Comparison of ENCODE assay signal across 8 mouse cellular contexts in the genomic region with DNA sequence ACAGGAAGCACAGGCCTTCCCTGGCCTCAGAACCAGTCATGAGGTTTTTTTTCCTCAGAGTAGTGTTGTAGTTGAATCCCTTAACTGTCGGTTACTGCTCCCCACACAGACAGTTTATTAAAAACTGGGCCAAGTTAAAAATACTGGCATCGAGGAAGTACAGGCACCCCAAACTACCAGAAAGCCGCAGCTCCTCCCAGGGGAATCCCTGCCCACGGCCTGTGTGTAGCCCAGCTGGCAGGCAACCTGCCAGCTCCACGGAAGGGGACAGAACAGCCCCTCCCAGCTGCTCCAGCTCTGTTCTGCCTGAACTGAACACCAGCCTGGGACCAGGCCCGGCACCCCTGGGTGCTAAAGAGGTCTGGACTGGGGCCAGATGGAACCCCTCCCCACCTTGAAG. TPM values are rescaled to one million over a fixed set of nuclear protein-coding genes. Genes with fewer than 3 reads are reported as not detected.
DNase-seq lines count a peak whose midpoint lies in the region; ATAC-seq lines count a peak whose summit lies in the region.

No protein-coding gene starts in this region.

- peak; percentile 64 for ATAC-seq in frontal cortex, adult (ENCODE audit: low TSS enrichment)
- peak; percentile 54 for ATAC-seq in lung, embryonic 16.5 days (ENCODE audit: low read depth)
- no peak for ATAC-seq in stomach, embryonic 14.5 days (ENCODE audit: insufficient number of reproducible peaks, insufficient read depth, low FRiP score, low read depth)

- peak overlapping the region; percentile 21 for H3K27ac ChIP-seq in lung, embryonic 16.5 days (ENCODE audit: low read length)
- H3K27ac ChIP-seq in stomach, embryonic 14.5 days (ENCODE audit: low read length): peak overlapping the region; percentile 11; the same call in 1 of the 2 replicates

- no peaks in the 10 kb centered on the region for H3K36me3 ChIP-seq in lung, embryonic 16.5 days (ENCODE audit: control insufficient read depth, insufficient read depth, low read length)
- no peaks in the 10 kb centered on the region for H3K36me3 ChIP-seq in stomach, embryonic 14.5 days (ENCODE audit: control insufficient read depth, insufficient read depth, low read length)

- H3K4me1 ChIP-seq in lung, embryonic 16.5 days (replicated peaks; ENCODE audit: control insufficient read depth, insufficient read depth, low read length): peaks cover 56% of the 10 kb centered on the region
- peaks cover 65% of the 10 kb centered on the region for H3K4me1 ChIP-seq in stomach, embryonic 14.5 days (ENCODE audit: control insufficient read depth, insufficient read depth, low read length)

- H3K4me3 ChIP-seq in lung, embryonic 16.5 days (ENCODE audit: low read length): no peak overlapping the region
- no peak overlapping the region for H3K4me3 ChIP-seq in stomach, embryonic 14.5 days (ENCODE audit: low read depth, low read length)

- no peaks in the 10 kb centered on the region for H3K9me3 ChIP-seq in lung, embryonic 16.5 days (ENCODE audit: control insufficient read depth, low read length)
- H3K9me3 ChIP-seq in stomach, embryonic 14.5 days (ENCODE audit: control insufficient read depth, low read depth, low read length): no peaks in the 10 kb centered on the region

- no peaks in the 10 kb centered on the region for H3K27me3 ChIP-seq in lung, embryonic 16.5 days (ENCODE audit: control insufficient read depth, insufficient read depth, low read depth, low read length)
- H3K27me3 ChIP-seq in stomach, embryonic 14.5 days (ENCODE audit: control insufficient read depth, insufficient read depth, low read length): no peaks in the 10 kb centered on the region

- H3K9ac ChIP-seq in lung, embryonic 16.5 days (ENCODE audit: low read length): peak overlapping the region; percentile 29; the same call in 1 of the 2 replicates
- no peak overlapping the region for H3K9ac ChIP-seq in stomach, embryonic 14.5 days (replicated peaks; ENCODE audit: low read depth, low read length)

- WGBS in lung, embryonic 16.5 days: 14% methylated on average over 6 of the region's 6 CpGs
- WGBS in stomach, embryonic 14.5 days: 21% methylated on average over 6 of the region's 6 CpGs

- no peak for DNase-seq in frontal cortex, postnatal 10 days (ENCODE audit: low spot score in 2 of 2)
- DNase-seq in retina, postnatal 1 day: peak; percentile 38
- DNase-seq in retina, embryonic 14.5 days (ENCODE audit: low spot score): no peak
- DNase-seq in thymus, postnatal 10 days (ENCODE audit: low spot score in 2 of 2): no peak
- no peak for DNase-seq in kidney, adult 11 months

- H3K4me2 ChIP-seq in lung, embryonic 16.5 days (ENCODE audit: low read depth, low read length): no peak overlapping the region
- H3K4me2 ChIP-seq in stomach, embryonic 14.5 days (replicated peaks; ENCODE audit: low read depth, low read length): no peak overlapping the region

RNA-seq across cellular contexts. Expression of gene Dlk1, which starts 11.3 kb away (rescaled TPM):
- 702 and 746 TPM in 2 replicates for polyA plus RNA-seq in lung, embryonic 16.5 days (2015; fragmentation: Nextera tagmentation; extraction: Ambion mirVana)
- 477 and 553 TPM in 2 replicates for polyA plus RNA-seq in stomach, embryonic 14.5 days (2014; fragmentation: Nextera tagmentation; extraction: Ambion mirVana)
